Mouse (Mus musculus): Measurements from ENCODE around the gene Zfp106.
A peak's percentile ranks its signal among the peaks of the same experiment; 100 is the strongest.
"Not testable (repeated sequence)": the region's sequence is repeated elsewhere in the genome, so short reads cannot be mapped to it uniquely, and the experiment has no call there.

The Zfp106 gene

GRCm38 (mm10) chr2:120563235-120563990, at the start of gene Zfp106:
TSS of gene Zfp106 (minus strand) at chr2:120563843.
- peak; percentile 93 for DNase-seq

- peak; percentile 94 for DNase-seq
Measured at GRCm38 (mm10) chr2:120608830-120609723, 45.4 kb upstream of the Zfp106 start, which contains the start of the genes Haus2 and Lrrc57. TSS of gene Haus2 (plus strand) at chr2:120609383. TSS of gene Lrrc57 (minus strand) at chr2:120609520.

GRCm38 (mm10) chr2:120606021-120606690, 42.5 kb upstream of the Zfp106 start:
- no peak for DNase-seq

GRCm38 (mm10) chr2:120599506-120599905, 35.9 kb upstream of the Zfp106 start:
- no peak for DNase-seq

- DNase-seq: no peak
Measured at GRCm38 (mm10) chr2:120597734-120598133, 34.1 kb upstream of the Zfp106 start.

GRCm38 (mm10) chr2:120592227-120592626, 28.6 kb upstream of the Zfp106 start:
- peak; percentile 20 for DNase-seq

GRCm38 (mm10) chr2:120589759-120590158, 26.1 kb upstream of the Zfp106 start:
- DNase-seq: no peak

- DNase-seq: no peak
Measured at GRCm38 (mm10) chr2:120578286-120578685, 14.6 kb upstream of the Zfp106 start.

GRCm38 (mm10) chr2:120577799-120578198, 14.2 kb upstream of the Zfp106 start:
- DNase-seq: no peak

- no peak for DNase-seq
Measured at GRCm38 (mm10) chr2:120575978-120576377, 12.3 kb upstream of the Zfp106 start.

- DNase-seq: no peak
Measured at GRCm38 (mm10) chr2:120575121-120575520, 11.5 kb upstream of the Zfp106 start.

- not testable (repeated sequence) for DNase-seq
Measured at GRCm38 (mm10) chr2:120572161-120572560, 8.5 kb upstream of the Zfp106 start.

GRCm38 (mm10) chr2:120571081-120571480, 7.4 kb upstream of the Zfp106 start:
- peak; percentile 48 for DNase-seq

GRCm38 (mm10) chr2:120567798-120568320, 4.2 kb upstream of the Zfp106 start:
- no peak for DNase-seq

- peak; percentile 98 for DNase-seq
Measured at GRCm38 (mm10) chr2:120566886-120567797, 3.5 kb upstream of the Zfp106 start, which contains the start of gene Snap23. TSS of gene Snap23 (plus strand) at chr2:120567671.

GRCm38 (mm10) chr2:120565363-120565762, 1.7 kb upstream of the Zfp106 start:
- DNase-seq: no peak

- DNase-seq: not testable (repeated sequence)
Measured at GRCm38 (mm10) chr2:120564548-120565188, 1.0 kb upstream of the Zfp106 start.

- no peak for DNase-seq
Measured at GRCm38 (mm10) chr2:120562859-120563234, 796 bp downstream of the Zfp106 start.

GRCm38 (mm10) chr2:120561524-120561923, 2.1 kb downstream of the Zfp106 start:
- DNase-seq: no peak

- no peak for DNase-seq
Measured at GRCm38 (mm10) chr2:120558813-120559212, 4.8 kb downstream of the Zfp106 start.

- DNase-seq: peak; percentile 39
Measured at GRCm38 (mm10) chr2:120556868-120557267, 6.8 kb downstream of the Zfp106 start.

Data from kidney, postnatal 14 days (tissue).